In the genomic region with DNA sequence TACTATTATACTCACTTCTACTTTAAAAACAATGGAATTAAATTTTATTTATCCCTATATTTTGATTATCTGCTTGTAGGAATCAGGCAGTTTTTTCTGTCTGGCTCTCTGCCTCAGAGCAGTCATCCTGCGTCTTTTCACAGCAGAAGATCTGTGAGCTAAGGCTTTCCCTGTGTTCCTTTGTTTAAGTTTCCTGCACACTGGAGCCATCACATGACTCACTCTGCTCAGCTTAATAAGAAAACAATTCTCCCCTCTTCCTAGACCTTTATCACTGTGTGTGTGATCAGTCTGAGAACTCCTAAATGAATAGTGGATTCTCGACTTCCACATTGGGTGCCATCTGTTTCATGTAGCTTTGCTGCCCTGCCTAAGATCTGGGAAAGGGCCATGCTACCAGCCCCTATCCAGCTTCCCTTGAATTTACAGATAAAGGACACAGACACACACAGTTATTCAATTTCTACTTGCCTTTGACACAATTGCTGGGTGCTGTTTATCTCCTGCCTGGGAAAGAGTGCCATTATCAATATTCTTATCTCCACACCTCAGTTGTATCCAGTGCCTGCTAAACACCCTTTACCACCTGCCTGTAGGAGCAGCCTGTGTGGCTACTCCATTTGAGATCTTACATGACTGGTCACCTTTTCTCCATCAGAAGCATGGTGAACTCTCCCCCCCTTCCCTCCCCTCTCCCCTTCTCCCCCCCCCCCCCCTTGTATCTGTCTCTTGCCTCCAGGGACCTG, we compare ENCODE assay signal across 20 mouse cellular contexts.
A peak's percentile ranks its signal among the peaks of the same experiment; 100 is the strongest.
DNase-seq lines count a peak whose midpoint lies in the region; ATAC-seq and TF ChIP-seq lines count a peak whose summit lies in the region.
"Had no signal": no experiment of that assay in that cellular context is flagged by ENCODE, and none has a peak within 500 bp of the region (broad histone marks: within the 10 kb centered on the region; RNA-seq: fewer than 3 reads in every experiment).

No protein-coding gene starts in this region.

- peak overlapping the region; percentile 7; the same call in 1 of the 2 replicates for H3K27ac ChIP-seq in heart, postnatal 0 days (ENCODE audit: low read depth)
- no peak overlapping the region for H3K27ac ChIP-seq in heart, embryonic 12.5 days (ENCODE audit: poor library complexity, severe bottlenecking)
- H3K27ac ChIP-seq in lung, embryonic 16.5 days (ENCODE audit: low read length): no peak overlapping the region
- H3K27ac ChIP-seq in midbrain, embryonic 14.5 days (replicated peaks; ENCODE audit: low read depth, low read length): no peak overlapping the region
- H3K27ac ChIP-seq: embryonic facial prominence, embryonic 12.5 days; hindbrain, embryonic 13.5 days; limb, embryonic 13.5 days; liver, embryonic 14.5 days; midbrain, embryonic 10.5 days; neural tube, embryonic 15.5 days had no signal

- no peak for TF ChIP-seq POLR2A in brain, embryonic 14.5 days (IDR thresholded peaks at IDR 0.05; ENCODE audit: borderline replicate concordance, extremely low read depth, insufficient read depth, insufficient read length, poor library complexity, severe bottlenecking)

- no peaks in the 10 kb centered on the region for H3K9me3 ChIP-seq in heart, postnatal 0 days (replicated peaks; ENCODE audit: control insufficient read depth, low read length)
- H3K9me3 ChIP-seq in heart, embryonic 12.5 days (replicated peaks): no peaks in the 10 kb centered on the region
- no peaks in the 10 kb centered on the region for H3K9me3 ChIP-seq in lung, embryonic 16.5 days (ENCODE audit: control insufficient read depth, low read length)
- no peaks in the 10 kb centered on the region for H3K9me3 ChIP-seq in midbrain, embryonic 14.5 days (ENCODE audit: control insufficient read depth, low read length)
- H3K9me3 ChIP-seq: embryonic facial prominence, embryonic 12.5 days; hindbrain, embryonic 13.5 days; limb, embryonic 13.5 days; midbrain, embryonic 10.5 days; neural tube, embryonic 15.5 days had no signal

- no peaks in the 10 kb centered on the region for H3K4me1 ChIP-seq in heart, postnatal 0 days (ENCODE audit: control insufficient read depth, insufficient read depth)
- H3K4me1 ChIP-seq in heart, embryonic 12.5 days (replicated peaks): peaks cover 19% of the 10 kb centered on the region
- H3K4me1 ChIP-seq in lung, embryonic 16.5 days (replicated peaks; ENCODE audit: control insufficient read depth, insufficient read depth, low read length): no peaks in the 10 kb centered on the region
- no peaks in the 10 kb centered on the region for H3K4me1 ChIP-seq in midbrain, embryonic 14.5 days (ENCODE audit: control insufficient read depth, insufficient read depth, low read length)
- H3K4me1 ChIP-seq: embryonic facial prominence, embryonic 12.5 days; hindbrain, embryonic 13.5 days; limb, embryonic 13.5 days; midbrain, embryonic 10.5 days; neural tube, embryonic 15.5 days had no signal

- no peak overlapping the region for H3K4me2 ChIP-seq in heart, postnatal 0 days (ENCODE audit: low read depth, low read length)
- H3K4me2 ChIP-seq in heart, embryonic 12.5 days: no peak overlapping the region
- no peak overlapping the region for H3K4me2 ChIP-seq in lung, embryonic 16.5 days (ENCODE audit: low read depth, low read length)
- H3K4me2 ChIP-seq in midbrain, embryonic 14.5 days (ENCODE audit: low read length): no peak overlapping the region
- H3K4me2 ChIP-seq: embryonic facial prominence, embryonic 12.5 days; hindbrain, embryonic 13.5 days; limb, embryonic 13.5 days; neural tube, embryonic 15.5 days had no signal

- DNase-seq in heart, postnatal 0 days (ENCODE audit: low spot score): no peak
- DNase-seq in lung, postnatal 36 days: no peak
- DNase-seq in brain, embryonic 14.5 days (ENCODE audit: low read depth): peak; percentile 14
- no peak for DNase-seq in midbrain, embryonic 14.5 days
- DNase-seq in layer of hippocampus, adult 9-11 months: no peak
- DNase-seq: adrenal gland, adult 2 months; cerebellum, adult 18-20 months; cerebellum, postnatal 14 days; gastrocnemius, postnatal 25 days; kidney, postnatal 36 days; lung, postnatal 4 days; right cerebral cortex, adult 18-20 months had no signal

- no peak for ATAC-seq in heart, postnatal 0 days (ENCODE audit: insufficient read depth, low read depth)
- ATAC-seq in heart, embryonic 12.5 days (ENCODE audit: insufficient number of reproducible peaks, low FRiP score): no peak
- ATAC-seq in lung, embryonic 16.5 days (ENCODE audit: low read depth): 0 out of 2 replicates have a peak, but pooled peaks have one; percentile 36
- no peak for ATAC-seq in midbrain, embryonic 14.5 days (ENCODE audit: low FRiP score, low TSS enrichment)

- H3K27me3 ChIP-seq in heart, postnatal 0 days (ENCODE audit: control insufficient read depth, insufficient read depth, low read length): no peaks in the 10 kb centered on the region
- no peaks in the 10 kb centered on the region for H3K27me3 ChIP-seq in heart, embryonic 12.5 days (replicated peaks)
- H3K27me3 ChIP-seq in lung, embryonic 16.5 days (ENCODE audit: control insufficient read depth, insufficient read depth, low read depth, low read length): no peaks in the 10 kb centered on the region
- H3K27me3 ChIP-seq in midbrain, embryonic 14.5 days (ENCODE audit: control insufficient read depth, insufficient read depth, low read length): no peaks in the 10 kb centered on the region
- H3K27me3 ChIP-seq: embryonic facial prominence, embryonic 12.5 days; hindbrain, embryonic 13.5 days; limb, embryonic 13.5 days; neural tube, embryonic 15.5 days had no signal

- no peak overlapping the region for H3K9ac ChIP-seq in heart, postnatal 0 days (replicated peaks; ENCODE audit: low read depth, low read length)
- no peak overlapping the region for H3K9ac ChIP-seq in heart, embryonic 12.5 days
- H3K9ac ChIP-seq in lung, embryonic 16.5 days (ENCODE audit: low read length): no peak overlapping the region
- H3K9ac ChIP-seq in midbrain, embryonic 14.5 days (replicated peaks; ENCODE audit: low read length): no peak overlapping the region
- H3K9ac ChIP-seq: embryonic facial prominence, embryonic 12.5 days; hindbrain, embryonic 13.5 days; limb, embryonic 13.5 days; liver, embryonic 14.5 days; neural tube, embryonic 15.5 days had no signal

- TF ChIP-seq EP300 in heart, postnatal 0 days (IDR thresholded peaks at IDR 0.05; ENCODE audit: low read depth): no peak

- WGBS in heart, postnatal 0 days: 38% methylated on average over 2 of the region's 2 CpGs
- WGBS in heart, embryonic 12.5 days: 25% methylated on average over 2 of the region's 2 CpGs
- WGBS in lung, embryonic 16.5 days: 32% methylated on average over 2 of the region's 2 CpGs
- WGBS in midbrain, embryonic 14.5 days: 43% methylated on average over 2 of the region's 2 CpGs

- H3K36me3 ChIP-seq in heart, postnatal 0 days (replicated peaks; ENCODE audit: control insufficient read depth, insufficient read depth, low read length): no peaks in the 10 kb centered on the region
- H3K36me3 ChIP-seq in heart, embryonic 12.5 days: no peaks in the 10 kb centered on the region
- H3K36me3 ChIP-seq in lung, embryonic 16.5 days (ENCODE audit: control insufficient read depth, insufficient read depth, low read length): no peaks in the 10 kb centered on the region
- no peaks in the 10 kb centered on the region for H3K36me3 ChIP-seq in midbrain, embryonic 14.5 days (ENCODE audit: control insufficient read depth, insufficient read depth, low read length)
- H3K36me3 ChIP-seq: embryonic facial prominence, embryonic 12.5 days; hindbrain, embryonic 13.5 days; limb, embryonic 13.5 days; midbrain, embryonic 10.5 days; neural tube, embryonic 15.5 days had no signal

- H3K4me3 ChIP-seq in heart, postnatal 0 days (ENCODE audit: low read depth, low read length): no peak overlapping the region
- no peak overlapping the region for H3K4me3 ChIP-seq in heart, embryonic 12.5 days
- H3K4me3 ChIP-seq in lung, embryonic 16.5 days (ENCODE audit: low read length): no peak overlapping the region
- H3K4me3 ChIP-seq in midbrain, embryonic 14.5 days (replicated peaks; ENCODE audit: low read depth, low read length): no peak overlapping the region
- H3K4me3 ChIP-seq: embryonic facial prominence, embryonic 12.5 days; hindbrain, embryonic 13.5 days; limb, embryonic 13.5 days; midbrain, embryonic 10.5 days; neural tube, embryonic 15.5 days had no signal

- no peak for TF ChIP-seq CTCF in heart, postnatal 0 days (IDR thresholded peaks at IDR 0.05; ENCODE audit: low read depth)
- TF ChIP-seq CTCF in brain, embryonic 14.5 days (IDR thresholded peaks at IDR 0.05; ENCODE audit: borderline replicate concordance, extremely low read depth, insufficient read depth, insufficient read length): no peak
